Mouse (Mus musculus): ENCODE results near the gene Plscr3. TPM values are rescaled to one million over a fixed set of nuclear protein-coding genes. Genes with fewer than 3 reads are reported as not detected.

The Plscr3 gene
- total and polyA plus RNA-seq, 3 experiments = 2.5 to 15.3 (median 2.9) TPM

GRCm38 (mm10) chr11:69850754-69851153 lies 4.6 kb downstream of the Plscr3 start:
- peaks cover 0 to 47% of the 10 kb centered on the region in 2 experiments for H3K36me3 ChIP-seq (replicated peaks in 1 of 2; ENCODE audit: control insufficient read depth in 1 of 2, insufficient read depth in 1 of 2, low read length in 1 of 2)
- no peaks in the 10 kb centered on the region for H3K9me3 ChIP-seq (replicated peaks; ENCODE audit: low read length)
- no peak overlapping the region for H3K4me2 ChIP-seq (ENCODE audit: insufficient read depth, low read depth, poor library complexity, severe bottlenecking)
- H3K79me2 ChIP-seq (replicated peaks; ENCODE audit: control insufficient read depth, extremely low read depth, insufficient read depth, poor library complexity, severe bottlenecking) = no peaks in the 10 kb centered on the region
- dilution Hi-C loops (cut with MboI; ENCODE audit: extremely low pct_ligation_motif_present, extremely low pct_unique_long_range_greater_than_20kb, low sequenced_read_pairs) (no loop called here), in situ Hi-C loops (cut with MboI; ENCODE audit: low pct_ligation_motif_present, low pct_unique_long_range_greater_than_20kb, low sequenced_read_pairs) (no loop called here)
- no peaks in the 10 kb centered on the region for H3K27me3 ChIP-seq (replicated peaks)
- no peak overlapping the region for H3K9ac ChIP-seq (ENCODE audit: insufficient read depth, low read depth)
- peaks cover 5 to 24% of the 10 kb centered on the region in 2 experiments for H3K4me1 ChIP-seq (ENCODE audit: control insufficient read depth in 1 of 2, insufficient read depth in 2 of 2)
- H3K27ac ChIP-seq (ENCODE audit: insufficient read depth, low read depth) = no peak overlapping the region
- no peak overlapping the region for H3K4me3 ChIP-seq (replicated peaks in 1 of 3; ENCODE audit: low read depth in 2 of 3, low read length in 2 of 3, poor library complexity in 1 of 3)
- TF ChIP-seq JUND (conservative IDR thresholded peaks at IDR 0.05; ENCODE audit: low read depth, low read length) (no peak), BHLHE40 (IDR thresholded peaks at IDR 0.05; ENCODE audit: low read depth, low read length) (no peak), ZNF384 (IDR thresholded peaks at IDR 0.05; ENCODE audit: low read depth, low read length) (no peak), CHD2 (IDR thresholded peaks at IDR 0.05; ENCODE audit: low read length) (no peak), NELFE (IDR thresholded peaks at IDR 0.05; ENCODE audit: low read depth, low read length) (no peak), POLR2AphosphoS2 (IDR thresholded peaks at IDR 0.05; ENCODE audit: low read depth, low read length) (no peak), USF1 (IDR thresholded peaks at IDR 0.05; ENCODE audit: low read depth, low read length) (no peak), ETS1 (conservative IDR thresholded peaks at IDR 0.05; ENCODE audit: low read depth, low read length) (no peak), MAFK (IDR thresholded peaks at IDR 0.05; ENCODE audit: insufficient replicate concordance, low read length) (no peak), POLR2A (IDR thresholded peaks at IDR 0.05; ENCODE audit: low read depth, low read length) (no peak), MXI1 (IDR thresholded peaks at IDR 0.05; ENCODE audit: low read depth, low read length) (no peak), MYC (IDR thresholded peaks at IDR 0.05; ENCODE audit: low read depth, low read length) (no peak), RAD21 (IDR thresholded peaks at IDR 0.05; ENCODE audit: low read depth, low read length) (no peak), PAX5 (IDR thresholded peaks at IDR 0.05; ENCODE audit: low read length) (no peak), ZMIZ1 (IDR thresholded peaks at IDR 0.05; ENCODE audit: low read depth, low read length) (no peak)
- DNase-seq (ENCODE audit: extremely low read depth) = no peak

GRCm38 (mm10) chr11:69853994-69854393 lies 7.8 kb downstream of the Plscr3 start:
- Histone ChIP-seq H3K4me3 (replicated peaks in 1 of 3; ENCODE audit: low read depth in 2 of 3, low read length in 2 of 3, poor library complexity in 1 of 3) (no peak overlapping the region), H3K4me1 (ENCODE audit: control insufficient read depth in 1 of 2, insufficient read depth in 2 of 2) (peaks cover 6 to 20% of the 10 kb centered on the region in 2 experiments), H3K9ac (ENCODE audit: insufficient read depth, low read depth) (no peak overlapping the region), H3K79me2 (replicated peaks; ENCODE audit: control insufficient read depth, extremely low read depth, insufficient read depth, poor library complexity, severe bottlenecking) (no peaks in the 10 kb centered on the region), H3K4me2 (ENCODE audit: insufficient read depth, low read depth, poor library complexity, severe bottlenecking) (no peak overlapping the region), H3K27me3 (replicated peaks) (no peaks in the 10 kb centered on the region), H3K36me3 (replicated peaks in 1 of 2; ENCODE audit: control insufficient read depth in 1 of 2, insufficient read depth in 1 of 2, low read length in 1 of 2) (peaks cover 0 to 35% of the 10 kb centered on the region in 2 experiments), H3K27ac (ENCODE audit: insufficient read depth, low read depth) (no peak overlapping the region), H3K9me3 (replicated peaks; ENCODE audit: low read length) (no peaks in the 10 kb centered on the region)
- DNase-seq (ENCODE audit: extremely low read depth) = no peak
- dilution Hi-C loops (cut with MboI; ENCODE audit: extremely low pct_ligation_motif_present, extremely low pct_unique_long_range_greater_than_20kb, low sequenced_read_pairs) (no loop called here), in situ Hi-C loops (cut with MboI; ENCODE audit: low pct_ligation_motif_present, low pct_unique_long_range_greater_than_20kb, low sequenced_read_pairs) (no loop called here)
- TF ChIP-seq E2F4 (IDR thresholded peaks at IDR 0.05; ENCODE audit: insufficient replicate concordance, low read depth, low read length) (no peak), USF1 (IDR thresholded peaks at IDR 0.05; ENCODE audit: low read depth, low read length) (peak; percentile 72), USF2 (conservative IDR thresholded peaks at IDR 0.05; ENCODE audit: low read depth, low read length) (peak; percentile 75), RAD21 (IDR thresholded peaks at IDR 0.05; ENCODE audit: low read depth, low read length) (no peak), ZC3H11A (IDR thresholded peaks at IDR 0.05; ENCODE audit: low read depth, low read length) (no peak)
